Mouse (Mus musculus) heart, embryonic 11.5 days (tissue): ENCODE results near the gene Sorcs2. TPM values are rescaled to one million over a fixed set of nuclear protein-coding genes. Genes with fewer than 3 reads are reported as not detected.

Source experiments
- ATAC-seq: fragments of 200-750 bp; cut with Nextera tagmentation; replicated peaks from 2 replicates; pipeline ENCODE4 v1.8.0; 2017; ENCODE audit warnings: moderate library complexity; ENCODE audit not compliant: insufficient number of reproducible peaks, low FRiP score, low TSS enrichment
- H3K27ac ChIP-seq: fragments of 300-500 bp; sonication (generic); 2 replicates; pipeline ENCODE4 v1.5.1; 2014; ENCODE audit warnings: mild to moderate bottlenecking, low read depth, low read length
- H3K27me3 ChIP-seq: fragments of 300-500 bp; sonication (generic); 2 replicates; pipeline ENCODE4 v1.6.1; 2014; ENCODE audit warnings: mild to moderate bottlenecking, low read length, mixed read lengths; ENCODE audit not compliant: control insufficient read depth, insufficient read depth
- H3K36me3 ChIP-seq: fragments of 300-500 bp; sonication (generic); 2 replicates; pipeline ENCODE4 v1.6.1; 2014; ENCODE audit warnings: mild to moderate bottlenecking, low read length, moderate library complexity, mixed read lengths; ENCODE audit not compliant: control insufficient read depth, insufficient read depth
- H3K4me1 ChIP-seq: fragments of 300-500 bp; sonication (generic); 2 replicates; pipeline ENCODE4 v1.6.1; 2014; ENCODE audit warnings: low read length; ENCODE audit not compliant: control insufficient read depth, insufficient read depth
- H3K4me2 ChIP-seq: fragments of 300-500 bp; sonication (generic); 2 replicates; pipeline ENCODE4 v1.6.1; 2014; ENCODE audit warnings: mild to moderate bottlenecking, moderate library complexity
- H3K4me3 ChIP-seq: fragments of 300-500 bp; sonication (generic); 2 replicates; pipeline ENCODE4 v1.5.1; 2014; ENCODE audit warnings: low read depth, low read length
- H3K9ac ChIP-seq: fragments of 300-500 bp; sonication (generic); 2 replicates; pipeline ENCODE4 v1.6.1; 2014; ENCODE audit warnings: mild to moderate bottlenecking, low read depth, low read length, moderate library complexity
- H3K9me3 ChIP-seq: fragments of 300-500 bp; sonication (generic); replicated peaks from 2 replicates; pipeline ENCODE4 v1.6.1; 2016; ENCODE audit warnings: low read length; ENCODE audit not compliant: control insufficient read depth
- WGBS: fragments of 180-500 bp; shearing (Covaris S2); extraction: QIAGEN DNeasy Blood & Tissue Kit; methylation state at CpG from one replicate; pipeline ENCODE4 v1.1.7; 2014; ENCODE audit not compliant: insufficient replicate concordance; 5-methylcytosine and 5-hydroxymethylcytosine counted together
- polyA plus RNA-seq: library from polyadenylated mRNA; unstranded; fragments of >200 nt; fragmentation: Nextera tagmentation; extraction: Ambion mirVana; gene quantifications from 2 replicates; pipeline ENCODE4 v1.2.1, GENCODE M21; 2014

Sorcs2 gene
- polyA plus RNA-seq, 1 experiment from 2014 or later: 7.3 TPM

DNA sequence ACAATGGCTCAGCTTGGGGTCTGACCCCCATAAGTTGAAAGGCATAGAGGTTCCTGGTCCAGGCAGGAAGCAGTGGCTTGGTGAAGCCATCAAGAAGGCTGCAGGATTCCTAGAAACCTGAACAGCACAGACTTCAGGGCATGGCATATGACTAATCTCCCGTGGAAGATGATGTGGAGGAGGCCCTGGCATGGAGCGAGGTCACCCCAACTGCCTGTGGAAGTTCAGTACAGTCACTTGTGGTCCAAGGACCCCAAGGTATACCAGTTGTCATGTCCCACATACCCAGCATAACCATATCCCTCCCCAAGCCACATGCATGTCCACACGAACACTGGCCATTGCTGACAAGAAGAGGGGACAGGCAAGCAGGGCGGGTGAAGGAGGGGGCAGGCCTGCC lies 206.7 kb downstream of the Sorcs2 start:
- 76% methylated on average over 4 of the region's 4 CpGs for WGBS
- Histone ChIP-seq H3K4me3 (no peak overlapping the region), H3K9ac (no peak overlapping the region), H3K4me1 (peaks cover 8% of the 10 kb centered on the region), H3K4me2 (no peak overlapping the region), H3K27ac (no peak overlapping the region), H3K9me3 (no peaks in the 10 kb centered on the region), H3K36me3 (no peaks in the 10 kb centered on the region), H3K27me3 (no peaks in the 10 kb centered on the region)
- ATAC-seq: no peak

DNA sequence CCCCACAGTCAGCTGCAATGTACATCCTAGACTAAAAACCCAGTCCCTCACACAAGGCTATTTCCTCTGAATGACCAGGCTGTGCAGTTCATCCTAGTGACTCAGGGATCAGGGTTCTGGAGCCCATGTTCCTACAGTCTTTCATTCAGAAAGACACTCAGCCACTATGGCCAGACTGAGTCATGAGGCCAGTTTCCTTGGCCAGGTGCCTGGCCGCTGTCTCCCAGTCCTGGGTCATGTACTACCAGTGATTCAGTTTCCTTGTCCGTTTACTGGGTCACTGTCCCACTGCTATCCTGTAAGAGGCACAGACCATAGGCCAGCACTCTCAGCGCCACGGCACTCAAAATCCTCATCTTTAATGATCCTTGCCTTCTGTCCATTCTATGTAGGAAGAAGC lies 209.6 kb downstream of the Sorcs2 start:
- H3K4me3 ChIP-seq: no peak overlapping the region
- H3K36me3 ChIP-seq: no peaks in the 10 kb centered on the region
- ATAC-seq: no peak
- H3K27me3 ChIP-seq: no peaks in the 10 kb centered on the region; the same call in 1 of the 2 replicates
- WGBS: 76% methylated on average over 4 of the region's 4 CpGs
- H3K9ac ChIP-seq: no peak overlapping the region
- H3K4me1 ChIP-seq: no peaks in the 10 kb centered on the region
- H3K9me3 ChIP-seq: no peaks in the 10 kb centered on the region
- no peak overlapping the region for H3K4me2 ChIP-seq
- no peak overlapping the region for H3K27ac ChIP-seq

DNA sequence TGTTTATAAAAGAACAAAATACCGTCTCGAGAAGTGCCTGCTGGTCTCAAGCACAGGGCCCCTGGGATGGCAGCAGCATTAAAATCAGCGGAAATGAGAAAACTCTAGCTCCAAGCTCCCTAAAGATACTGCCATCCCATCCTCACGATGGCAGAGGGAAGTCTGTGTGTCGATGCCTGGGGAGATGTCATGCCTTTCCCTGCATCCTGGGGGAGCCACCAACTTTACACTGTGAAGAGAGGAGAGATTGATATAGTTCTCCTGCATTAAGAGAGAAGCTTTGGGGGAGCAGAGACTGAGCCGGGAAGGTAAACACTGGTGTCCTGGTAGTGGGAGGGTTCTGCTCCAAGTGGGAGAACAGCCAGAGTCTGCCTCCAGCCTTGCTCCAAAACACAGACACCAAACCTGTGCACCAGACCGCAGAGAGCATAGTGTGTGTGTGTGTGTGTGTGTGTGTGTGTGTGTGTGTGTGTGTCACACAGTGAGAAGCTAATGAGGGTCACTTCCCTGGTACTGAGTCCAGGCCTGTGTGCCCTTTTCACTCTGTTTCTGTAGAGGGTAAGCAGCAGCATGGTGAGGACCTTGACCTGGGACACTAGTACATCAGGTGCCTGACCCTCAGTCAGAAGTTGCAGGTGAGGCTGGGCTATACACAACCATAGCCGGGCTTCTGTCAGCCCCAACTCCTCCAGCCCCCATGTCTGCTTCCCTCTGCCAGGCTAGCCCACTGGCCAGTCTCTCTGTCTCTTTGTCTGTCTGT lies 211.5 kb downstream of the Sorcs2 start:
- ATAC-seq: no peak
- Histone ChIP-seq H3K9me3 (no peaks in the 10 kb centered on the region), H3K27ac (no peak overlapping the region), H3K27me3 (no peaks in the 10 kb centered on the region; the same call in 1 of the 2 replicates), H3K9ac (no peak overlapping the region), H3K4me3 (no peak overlapping the region), H3K4me2 (no peak overlapping the region), H3K4me1 (no peaks in the 10 kb centered on the region), H3K36me3 (no peaks in the 10 kb centered on the region)
- WGBS: 60% methylated on average over 8 of the region's 8 CpGs

DNA sequence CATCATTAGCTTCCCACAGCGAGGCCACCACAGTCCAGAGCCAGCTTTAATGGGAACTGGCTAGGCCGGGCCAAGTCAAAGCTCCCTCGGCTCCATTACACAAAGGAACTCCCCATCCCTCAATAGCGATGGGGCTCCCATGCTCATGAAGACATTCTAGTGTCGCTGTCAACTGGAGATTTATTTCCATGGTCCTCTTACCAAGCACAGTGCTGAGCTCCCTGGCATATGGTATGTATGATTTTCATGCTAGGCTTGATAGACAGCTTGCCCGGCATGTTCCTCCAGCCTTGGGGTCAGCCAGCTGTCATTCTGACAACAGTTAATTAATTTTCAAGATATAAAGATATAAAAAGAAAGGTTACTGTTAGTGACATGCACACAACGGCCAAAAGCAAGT lies 215.6 kb downstream of the Sorcs2 start:
- no peaks in the 10 kb centered on the region for H3K9me3 ChIP-seq
- H3K36me3 ChIP-seq: no peaks in the 10 kb centered on the region
- no peak overlapping the region for H3K9ac ChIP-seq
- H3K27me3 ChIP-seq: no peaks in the 10 kb centered on the region; the same call in 1 of the 2 replicates
- H3K4me1 ChIP-seq: no peaks in the 10 kb centered on the region
- no peak for ATAC-seq
- H3K4me3 ChIP-seq: no peak overlapping the region
- 79% methylated on average over 7 of the region's 7 CpGs for WGBS
- H3K27ac ChIP-seq: no peak overlapping the region
- H3K4me2 ChIP-seq: no peak overlapping the region

DNA sequence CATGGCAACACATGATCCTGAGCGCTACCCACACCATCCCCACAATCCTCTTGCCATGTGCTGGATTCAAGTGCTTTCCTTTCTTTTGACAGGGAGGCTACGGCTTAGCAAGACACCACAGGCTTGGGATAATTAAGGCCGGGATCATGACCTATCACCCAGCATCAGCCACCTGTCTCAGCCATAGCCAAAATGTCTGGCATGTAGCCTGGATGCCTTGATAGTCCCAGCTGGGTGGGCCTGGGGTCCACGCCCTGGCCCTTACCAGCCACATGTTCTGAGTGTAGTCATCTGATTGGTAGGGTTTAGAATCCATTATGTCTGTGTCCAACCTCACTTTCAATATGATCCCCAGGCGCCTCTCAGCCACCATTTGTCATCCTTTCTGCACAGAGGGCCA lies 218.2 kb downstream of the Sorcs2 start:
- no peaks in the 10 kb centered on the region for H3K4me1 ChIP-seq
- H3K36me3 ChIP-seq: no peaks in the 10 kb centered on the region
- no peak overlapping the region for H3K27ac ChIP-seq
- no peaks in the 10 kb centered on the region for H3K9me3 ChIP-seq
- WGBS: 75% methylated on average over 5 of the region's 5 CpGs
- H3K27me3 ChIP-seq: no peaks in the 10 kb centered on the region; the same call in 1 of the 2 replicates
- ATAC-seq: no peak
- no peak overlapping the region for H3K4me2 ChIP-seq
- H3K4me3 ChIP-seq: no peak overlapping the region
- H3K9ac ChIP-seq: no peak overlapping the region

DNA sequence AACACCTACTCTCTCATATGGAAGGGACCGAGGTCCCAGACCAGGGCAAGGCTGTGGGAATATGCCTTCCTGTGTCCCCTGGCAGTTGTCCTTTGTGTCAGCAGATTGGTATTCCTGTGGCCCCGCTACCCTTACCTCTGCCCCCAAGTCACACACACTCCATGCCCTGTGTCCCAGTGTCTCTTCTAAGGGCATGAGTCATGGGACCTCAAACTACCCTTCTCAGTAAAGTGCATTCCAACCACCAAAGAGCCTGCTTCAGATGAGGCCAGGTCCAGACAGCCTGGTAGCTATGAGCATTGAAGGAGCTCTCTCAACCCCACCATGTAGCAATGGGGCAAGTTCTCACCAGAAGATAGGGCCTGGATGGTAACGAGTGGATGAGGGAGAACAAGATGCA lies 219.2 kb downstream of the Sorcs2 start:
- Histone ChIP-seq H3K4me3 (no peak overlapping the region), H3K27ac (no peak overlapping the region), H3K9me3 (no peaks in the 10 kb centered on the region), H3K9ac (no peak overlapping the region), H3K4me1 (no peaks in the 10 kb centered on the region), H3K4me2 (no peak overlapping the region), H3K36me3 (no peaks in the 10 kb centered on the region), H3K27me3 (no peaks in the 10 kb centered on the region; the same call in 1 of the 2 replicates)
- ATAC-seq: no peak
- WGBS: 89% methylated on average over 3 of the region's 3 CpGs

DNA sequence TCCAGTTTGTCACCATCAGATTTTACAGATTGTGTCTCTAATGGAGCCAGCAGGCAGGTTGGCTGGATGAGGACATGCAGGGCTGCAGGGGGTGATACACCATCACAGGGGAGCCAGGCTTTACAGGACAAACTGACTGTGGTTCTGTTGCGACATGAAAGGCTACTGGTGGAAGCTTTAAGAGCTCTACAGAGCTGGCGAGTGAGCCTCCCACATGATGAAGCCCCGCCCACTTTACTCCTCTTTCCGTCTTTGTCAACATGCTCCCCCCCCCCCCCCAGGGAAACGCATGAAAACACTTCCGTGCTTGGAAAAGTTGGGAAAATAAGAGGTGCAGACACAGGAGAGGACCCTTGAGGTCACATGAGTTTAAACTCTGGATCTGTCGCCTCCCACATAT lies 219.7 kb downstream of the Sorcs2 start:
- Histone ChIP-seq H3K9ac (no peak overlapping the region), H3K9me3 (no peaks in the 10 kb centered on the region), H3K4me3 (no peak overlapping the region), H3K36me3 (no peaks in the 10 kb centered on the region), H3K4me1 (no peaks in the 10 kb centered on the region), H3K27ac (no peak overlapping the region), H3K4me2 (no peak overlapping the region), H3K27me3 (no peaks in the 10 kb centered on the region; the same call in 1 of the 2 replicates)
- 46% methylated on average over 7 of the region's 7 CpGs for WGBS
- no peak for ATAC-seq

DNA sequence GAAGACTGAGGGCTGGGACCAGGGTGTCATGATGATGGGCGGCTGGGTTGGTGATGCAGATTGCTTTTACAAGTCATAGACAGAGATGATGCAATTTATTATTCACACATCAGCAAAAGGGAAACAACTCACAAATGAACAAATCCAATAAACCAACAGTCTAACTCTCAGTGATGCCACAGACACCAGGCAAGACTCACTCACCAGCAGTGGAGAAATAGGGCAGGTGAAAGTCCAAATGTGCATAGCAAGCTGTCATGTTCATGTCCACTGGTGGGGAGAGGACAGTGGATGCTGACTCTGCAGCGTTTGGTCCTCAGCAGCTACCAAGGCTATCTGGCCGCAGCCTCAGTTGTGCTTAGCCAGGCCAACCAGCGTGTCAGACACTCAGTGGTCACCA lies 221.1 kb downstream of the Sorcs2 start:
- WGBS: 77% methylated on average over 4 of the region's 4 CpGs
- no peak for ATAC-seq

DNA sequence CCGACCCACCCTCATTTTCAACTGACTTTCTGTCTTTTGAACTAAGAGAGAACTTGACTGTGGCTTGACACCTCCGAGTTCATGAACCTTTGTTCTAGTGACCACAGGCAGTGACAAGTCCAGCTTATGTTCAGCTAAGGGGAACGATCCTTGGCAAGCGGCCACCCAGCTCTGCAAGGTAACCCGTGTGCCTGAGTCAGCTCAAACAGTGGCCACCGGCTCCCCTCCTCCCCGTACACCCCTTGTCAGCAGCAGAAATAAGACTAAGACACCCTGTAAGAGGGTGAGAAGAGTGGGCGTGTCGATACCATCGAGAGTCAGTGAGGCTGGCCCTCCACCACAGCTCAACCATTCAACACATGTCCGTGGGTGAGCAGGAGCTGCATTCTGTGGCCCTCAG lies 221.5 kb downstream of the Sorcs2 start:
- H3K4me1 ChIP-seq: no peaks in the 10 kb centered on the region
- no peaks in the 10 kb centered on the region for H3K9me3 ChIP-seq
- 71% methylated on average over 11 of the region's 11 CpGs for WGBS
- H3K27ac ChIP-seq: no peak overlapping the region
- no peak for ATAC-seq
- H3K27me3 ChIP-seq: no peaks in the 10 kb centered on the region; the same call in 1 of the 2 replicates
- no peak overlapping the region for H3K4me2 ChIP-seq
- H3K36me3 ChIP-seq: no peaks in the 10 kb centered on the region
- no peak overlapping the region for H3K4me3 ChIP-seq
- H3K9ac ChIP-seq: no peak overlapping the region

More for the DNA sequence above, 221.1 kb downstream of the Sorcs2 start:
- no peaks in the 10 kb centered on the region for H3K9me3 ChIP-seq
- no peaks in the 10 kb centered on the region for H3K36me3 ChIP-seq
- no peaks in the 10 kb centered on the region for H3K4me1 ChIP-seq
- H3K4me3 ChIP-seq: no peak overlapping the region
- H3K27me3 ChIP-seq: no peaks in the 10 kb centered on the region; the same call in 1 of the 2 replicates
- H3K9ac ChIP-seq: no peak overlapping the region
- no peak overlapping the region for H3K4me2 ChIP-seq
- no peak overlapping the region for H3K27ac ChIP-seq
